Comparison of ENCODE assay signal across 21 mouse cellular contexts in genomic region chr12:79357631-79358030, GRCm38 (mm10).
"Had no signal": no experiment of that assay in that cellular context is flagged by ENCODE, and none has a peak within 500 bp of the region (broad histone marks: within the 10 kb centered on the region; RNA-seq: fewer than 3 reads in every experiment).

No protein-coding gene starts in this region.

- DNase-seq: kidney, adult 18-20 months; kidney, adult 9 months; kidney, postnatal 14 days; kidney, postnatal 4 days; liver; right cerebral cortex, adult 18-20 months; right cerebral cortex, postnatal 14 days; right cerebral cortex, postnatal 4 days; thymus, postnatal 25 days had no signal

- H3K27ac ChIP-seq: hindbrain, embryonic 14.5 days; hindbrain, postnatal 0 days; limb, embryonic 10.5 days; limb, embryonic 13.5 days; liver, embryonic 15.5 days; macrophage; midbrain, embryonic 12.5 days; midbrain, embryonic 15.5 days; neural tube, embryonic 12.5 days; neural tube, embryonic 15.5 days had no signal

- H3K27me3 ChIP-seq: limb, embryonic 13.5 days; liver, embryonic 15.5 days; midbrain, embryonic 12.5 days; midbrain, embryonic 15.5 days; neural tube, embryonic 12.5 days; neural tube, embryonic 15.5 days had no signal

- H3K9me3 ChIP-seq: limb, embryonic 10.5 days; limb, embryonic 13.5 days; liver, embryonic 15.5 days; midbrain, embryonic 12.5 days; midbrain, embryonic 15.5 days; neural tube, embryonic 12.5 days; neural tube, embryonic 15.5 days had no signal

- H3K9ac ChIP-seq: hindbrain, embryonic 14.5 days; limb, embryonic 13.5 days; liver, embryonic 15.5 days; midbrain, embryonic 12.5 days; midbrain, embryonic 15.5 days; neural tube, embryonic 12.5 days; neural tube, embryonic 15.5 days had no signal

- H3K4me3 ChIP-seq: limb, embryonic 10.5 days; limb, embryonic 13.5 days; liver, embryonic 15.5 days; midbrain, embryonic 12.5 days; midbrain, embryonic 15.5 days; neural tube, embryonic 12.5 days; neural tube, embryonic 15.5 days had no signal

- H3K36me3 ChIP-seq: limb, embryonic 10.5 days; limb, embryonic 13.5 days; liver, embryonic 15.5 days; midbrain, embryonic 12.5 days; midbrain, embryonic 15.5 days; neural tube, embryonic 12.5 days; neural tube, embryonic 15.5 days had no signal

- H3K4me1 ChIP-seq: neural tube, embryonic 12.5 days had no signal

- H3K4me2 ChIP-seq: hindbrain, embryonic 14.5 days; limb, embryonic 13.5 days; liver, embryonic 15.5 days; midbrain, embryonic 12.5 days; midbrain, embryonic 15.5 days; neural tube, embryonic 12.5 days; neural tube, embryonic 15.5 days had no signal

- ATAC-seq: hindbrain, postnatal 0 days; inflammation-experienced regulatory T-cells, adult 6 months; intestine, embryonic 16.5 days; midbrain, embryonic 15.5 days had no signal
